Mouse (Mus musculus) liver, embryonic 14.5 days (tissue): Measurements from ENCODE around the gene 4930469K13Rik.

Experiments used
- CTCF ChIP-seq: IDR thresholded peaks from 2 replicates; pipeline ENCODE4 v1.5.1; 2016; ENCODE audit warnings: antibody characterized with exemption, low read depth, control low read depth
- EP300 ChIP-seq: IDR thresholded peaks from 2 replicates; pipeline ENCODE4 v1.6.1; 2016; ENCODE audit warnings: antibody characterized with exemption, low read depth

- no peak for TF ChIP-seq CTCF
- no peak for TF ChIP-seq EP300
Observed at GRCm38 (mm10) chr11:34025091-34025490, 73.3 kb downstream of the 4930469K13Rik start.
